Mouse (Mus musculus): ENCODE data around the gene Cwc25. TPM values are rescaled to one million over a fixed set of nuclear protein-coding genes. Genes with fewer than 3 reads are reported as not detected.
A peak's percentile ranks its signal among the peaks of the same experiment; 100 is the strongest.

Cwc25 gene
- total RNA-seq, 2 experiments from 2014 or later: 13.4 to 13.5 TPM

- DNase-seq (ENCODE audit: low spot score in 2 of 2): no peak
Measured at GRCm38 (mm10) chr11:97776497-97777128, 10.3 kb upstream of the Cwc25 start.

- DNase-seq (ENCODE audit: low spot score in 2 of 2): no peak
Measured at GRCm38 (mm10) chr11:97775808-97776496, 9.6 kb upstream of the Cwc25 start, which contains the start of gene 1700001P01Rik. Gene 1700001P01Rik (minus strand): TSS chr11:97775918.

- DNase-seq (ENCODE audit: low spot score in 2 of 2): no peak
Measured at GRCm38 (mm10) chr11:97775186-97775585, 8.8 kb upstream of the Cwc25 start.

GRCm38 (mm10) chr11:97771410-97771809 lies 5.1 kb upstream of the Cwc25 start:
- DNase-seq (ENCODE audit: low spot score in 2 of 2): no peak

GRCm38 (mm10) chr11:97769704-97770103 lies 3.3 kb upstream of the Cwc25 start:
- DNase-seq (ENCODE audit: low spot score in 2 of 2): no peak

- no peak for DNase-seq (ENCODE audit: low spot score in 2 of 2)
Measured at GRCm38 (mm10) chr11:97761638-97762037, 4.7 kb downstream of the Cwc25 start.

- DNase-seq (ENCODE audit: low spot score in 2 of 2): no peak
Measured at GRCm38 (mm10) chr11:97758942-97759341, 7.4 kb downstream of the Cwc25 start.

- no peak for DNase-seq (ENCODE audit: low spot score in 2 of 2)
Measured at GRCm38 (mm10) chr11:97758125-97758524, 8.2 kb downstream of the Cwc25 start.

GRCm38 (mm10) chr11:97753277-97753676 lies 13.1 kb downstream of the Cwc25 start:
- no peak for DNase-seq (ENCODE audit: low spot score in 2 of 2)

GRCm38 (mm10) chr11:97748496-97748895 lies 17.9 kb downstream of the Cwc25 start:
- no peak for DNase-seq (ENCODE audit: low spot score in 2 of 2)

GRCm38 (mm10) chr11:97747773-97748172 lies 18.6 kb downstream of the Cwc25 start:
- peak in 1 of 2 experiments; percentile 26 for DNase-seq (ENCODE audit: low spot score in 2 of 2)

- no peak for DNase-seq (ENCODE audit: low spot score in 2 of 2)
Measured at GRCm38 (mm10) chr11:97745331-97745721, 21.0 kb downstream of the Cwc25 start.

- DNase-seq (ENCODE audit: low spot score in 2 of 2): peak; percentile 96 to 98
Measured at GRCm38 (mm10) chr11:97744718-97745330, 21.5 kb downstream of the Cwc25 start.

- peak; percentile 43 to 68 for DNase-seq (ENCODE audit: low spot score in 2 of 2)
Measured at GRCm38 (mm10) chr11:97744063-97744717, 22.2 kb downstream of the Cwc25 start, which contains the start of gene Pip4k2b. Gene Pip4k2b (minus strand): TSS chr11:97744704.

- no peak for DNase-seq (ENCODE audit: low spot score in 2 of 2)
Measured at GRCm38 (mm10) chr11:97743423-97743822, 22.9 kb downstream of the Cwc25 start.

GRCm38 (mm10) chr11:97742591-97742990 lies 23.8 kb downstream of the Cwc25 start:
- DNase-seq (ENCODE audit: low spot score in 2 of 2): no peak

GRCm38 (mm10) chr11:97742157-97742556 lies 24.2 kb downstream of the Cwc25 start:
- no peak for DNase-seq (ENCODE audit: low spot score in 2 of 2)

- peak in 1 of 2 experiments; percentile 39 for DNase-seq (ENCODE audit: low spot score in 2 of 2)
Measured at GRCm38 (mm10) chr11:97740190-97740589, 26.2 kb downstream of the Cwc25 start.

GRCm38 (mm10) chr11:97739155-97739554 lies 27.2 kb downstream of the Cwc25 start:
- DNase-seq (ENCODE audit: low spot score in 2 of 2): no peak

GRCm38 (mm10) chr11:97738703-97739102 lies 27.7 kb downstream of the Cwc25 start:
- DNase-seq (ENCODE audit: low spot score in 2 of 2): no peak

- DNase-seq (ENCODE audit: low spot score in 2 of 2): no peak
Measured at GRCm38 (mm10) chr11:97737600-97737999, 28.8 kb downstream of the Cwc25 start.

- no peak for DNase-seq (ENCODE audit: low spot score in 2 of 2)
Measured at GRCm38 (mm10) chr11:97736645-97737044, 29.7 kb downstream of the Cwc25 start.
